Mouse (Mus musculus) forebrain, embryonic 11.5 days (tissue): ENCODE results near the gene Cacnb4. TPM values are rescaled to one million over a fixed set of nuclear protein-coding genes. Genes with fewer than 3 reads are reported as not detected.

Experiments
- ATAC-seq: fragments of 200-750 bp; cut with Nextera tagmentation; replicated peaks from 2 replicates; pipeline ENCODE4 v1.8.0; 2017; ENCODE audit warnings: moderate TSS enrichment; ENCODE audit not compliant: low FRiP score
- DNase-seq: peaks from one replicate; pipeline ENCODE4 v3.0.0-alpha.2; 2017; ENCODE audit warnings: low spot score
- H3K27ac ChIP-seq: fragments of 300-500 bp; sonication (generic); 2 replicates; pipeline ENCODE4 v1.5.1; 2014; ENCODE audit warnings: low read depth, low read length
- H3K27me3 ChIP-seq: fragments of 300-500 bp; sonication (generic); 2 replicates; pipeline ENCODE4 v1.6.1; 2014; ENCODE audit warnings: mild to moderate bottlenecking, low read length, mixed read lengths; ENCODE audit not compliant: control insufficient read depth, insufficient read depth
- H3K36me3 ChIP-seq: fragments of 300-500 bp; sonication (generic); 2 replicates; pipeline ENCODE4 v1.6.1; 2014; ENCODE audit warnings: mild to moderate bottlenecking, low read length, moderate library complexity, mixed read lengths; ENCODE audit not compliant: control insufficient read depth, insufficient read depth
- H3K4me1 ChIP-seq: fragments of 300-500 bp; sonication (generic); replicated peaks from 2 replicates; pipeline ENCODE4 v1.6.1; 2014; ENCODE audit warnings: low read length, mixed read lengths; ENCODE audit not compliant: control insufficient read depth, insufficient read depth
- H3K4me2 ChIP-seq: fragments of 300-500 bp; sonication (generic); 2 replicates; pipeline ENCODE4 v1.6.1; 2014; ENCODE audit warnings: low read depth, mild to moderate bottlenecking, low read length, moderate library complexity, mixed read lengths; ENCODE audit not compliant: severe bottlenecking
- H3K4me3 ChIP-seq: fragments of 300-500 bp; sonication (generic); 2 replicates; pipeline ENCODE4 v1.5.1; 2014; ENCODE audit warnings: low read depth, low read length
- H3K9ac ChIP-seq: fragments of 300-500 bp; sonication (generic); 2 replicates; pipeline ENCODE4 v1.6.1; 2014; ENCODE audit warnings: low read length
- H3K9me3 ChIP-seq: fragments of 300-500 bp; sonication (generic); 2 replicates; pipeline ENCODE4 v1.6.1; 2016; ENCODE audit warnings: low read length, mixed read lengths; ENCODE audit not compliant: control insufficient read depth
- WGBS: fragments of 180-500 bp; shearing (Covaris S2); extraction: QIAGEN DNeasy Blood & Tissue Kit; methylation state at CpG from one replicate; pipeline ENCODE4 v1.1.7; 2014; 5-methylcytosine and 5-hydroxymethylcytosine counted together
- polyA plus RNA-seq: library from polyadenylated mRNA; unstranded; fragments of >200 nt; fragmentation: Nextera tagmentation; extraction: Ambion mirVana; gene quantifications from 2 replicates; pipeline ENCODE4 v1.2.1, GENCODE M21; 2014

Cacnb4 gene
- polyA plus RNA-seq, 1 experiment from 2014 or later = 2.6 TPM

GRCm38 (mm10) chr2:52576546-52576945 is 100.1 kb downstream of the Cacnb4 start:
- Histone ChIP-seq H3K9ac (no peak overlapping the region), H3K27ac (no peak overlapping the region), H3K4me1 (no peaks in the 10 kb centered on the region), H3K9me3 (no peaks in the 10 kb centered on the region), H3K36me3 (no peaks in the 10 kb centered on the region), H3K4me3 (no peak overlapping the region), H3K27me3 (no peaks in the 10 kb centered on the region), H3K4me2 (no peak overlapping the region)
- ATAC-seq = no peak
- 96% methylated on average over 2 of the region's 2 CpGs for WGBS
- DNase-seq = no peak

GRCm38 (mm10) chr2:52575637-52576175 is 100.9 kb downstream of the Cacnb4 start:
- H3K27ac ChIP-seq = no peak overlapping the region
- no peak for ATAC-seq

GRCm38 (mm10) chr2:52574929-52575328 is 101.7 kb downstream of the Cacnb4 start:
- WGBS = 90% methylated on average over 3 of the region's 3 CpGs
- ATAC-seq = no peak

More at GRCm38 (mm10) chr2:52575637-52576175, 100.9 kb downstream of the Cacnb4 start:
- Histone ChIP-seq H3K9ac (no peak overlapping the region), H3K4me3 (no peak overlapping the region), H3K4me1 (no peaks in the 10 kb centered on the region), H3K27me3 (no peaks in the 10 kb centered on the region), H3K9me3 (no peaks in the 10 kb centered on the region), H3K36me3 (no peaks in the 10 kb centered on the region), H3K4me2 (no peak overlapping the region)
- 87% methylated on average over 10 of the region's 10 CpGs for WGBS
- DNase-seq = no peak

DNA sequence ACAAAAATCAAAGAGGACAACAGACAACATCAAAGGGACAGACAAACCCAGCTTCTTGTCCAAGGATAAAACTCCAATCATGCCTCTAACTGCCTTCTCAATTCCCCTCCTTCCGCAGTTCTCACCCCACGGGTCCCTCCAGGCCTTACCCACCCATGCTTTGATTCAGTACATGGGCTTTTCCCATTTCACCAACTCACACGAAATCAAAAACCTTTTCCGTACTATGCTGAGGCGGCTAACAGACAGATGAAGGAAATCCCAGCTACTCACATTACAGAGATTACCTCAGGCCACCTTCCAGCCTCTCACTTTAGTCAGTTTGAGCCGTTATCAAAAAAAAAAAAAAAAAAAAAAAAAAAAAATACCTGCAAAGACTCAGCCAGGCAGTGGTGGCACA is 104.4 kb downstream of the Cacnb4 start:
- DNase-seq (no peak), ATAC-seq (no peak)
- Histone ChIP-seq H3K4me1 (no peaks in the 10 kb centered on the region), H3K9ac (no peak overlapping the region), H3K36me3 (no peaks in the 10 kb centered on the region), H3K4me3 (no peak overlapping the region), H3K4me2 (no peak overlapping the region), H3K27ac (no peak overlapping the region), H3K27me3 (no peaks in the 10 kb centered on the region), H3K9me3 (no peaks in the 10 kb centered on the region)
- WGBS = 91% methylated on average over 6 of the region's 6 CpGs

More at GRCm38 (mm10) chr2:52574929-52575328, 101.7 kb downstream of the Cacnb4 start:
- no peak overlapping the region for H3K4me3 ChIP-seq
- H3K9ac ChIP-seq = no peak overlapping the region
- no peaks in the 10 kb centered on the region for H3K36me3 ChIP-seq
- DNase-seq = no peak
- H3K4me2 ChIP-seq = no peak overlapping the region
- H3K27ac ChIP-seq = no peak overlapping the region
- no peaks in the 10 kb centered on the region for H3K9me3 ChIP-seq
- no peaks in the 10 kb centered on the region for H3K4me1 ChIP-seq
- H3K27me3 ChIP-seq = no peaks in the 10 kb centered on the region

DNA sequence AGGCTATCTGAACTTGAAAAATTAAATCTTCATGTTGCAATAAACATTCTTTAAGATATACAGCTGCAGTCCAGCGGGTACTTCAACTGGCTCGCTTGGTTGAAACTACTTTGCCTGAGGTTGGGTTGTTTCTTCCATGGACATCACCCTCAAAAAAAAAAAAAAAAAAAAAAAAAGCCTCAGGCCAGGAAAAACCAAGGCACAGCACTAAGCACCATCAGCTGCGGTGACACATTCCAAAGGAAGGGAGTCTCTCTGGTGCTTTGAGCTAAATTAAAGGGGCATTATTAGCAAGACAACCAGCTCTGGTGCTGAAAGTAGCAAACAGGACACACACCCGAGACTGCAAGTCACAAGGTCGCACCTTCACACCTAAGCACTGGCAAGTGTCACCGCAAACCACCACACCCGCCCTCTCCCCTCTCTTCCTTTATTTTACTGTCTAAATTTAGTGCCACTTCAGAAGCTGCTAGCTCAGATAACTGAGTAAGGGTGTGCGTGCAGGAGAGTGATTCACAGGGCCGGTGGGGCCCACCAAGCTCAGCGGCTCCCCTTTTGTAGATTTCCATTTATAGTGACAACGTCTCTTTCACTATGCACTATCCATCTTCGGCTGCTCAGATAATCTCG is 105.2 kb downstream of the Cacnb4 start:
- no peaks in the 10 kb centered on the region for H3K36me3 ChIP-seq
- ATAC-seq = no peak
- H3K27ac ChIP-seq = no peak overlapping the region
- DNase-seq = no peak
- H3K4me1 ChIP-seq = no peaks in the 10 kb centered on the region
- H3K4me3 ChIP-seq = no peak overlapping the region
- WGBS = 82% methylated on average over 13 of the region's 13 CpGs
- no peak overlapping the region for H3K4me2 ChIP-seq
- no peaks in the 10 kb centered on the region for H3K9me3 ChIP-seq
- no peak overlapping the region for H3K9ac ChIP-seq
- no peaks in the 10 kb centered on the region for H3K27me3 ChIP-seq

- no peak overlapping the region for H3K4me2 ChIP-seq
- WGBS = 87% methylated on average over 5 of the region's 5 CpGs
These were observed 105.8 kb downstream of the Cacnb4 start for GRCm38 (mm10) chr2:52570781-52571180.

DNA sequence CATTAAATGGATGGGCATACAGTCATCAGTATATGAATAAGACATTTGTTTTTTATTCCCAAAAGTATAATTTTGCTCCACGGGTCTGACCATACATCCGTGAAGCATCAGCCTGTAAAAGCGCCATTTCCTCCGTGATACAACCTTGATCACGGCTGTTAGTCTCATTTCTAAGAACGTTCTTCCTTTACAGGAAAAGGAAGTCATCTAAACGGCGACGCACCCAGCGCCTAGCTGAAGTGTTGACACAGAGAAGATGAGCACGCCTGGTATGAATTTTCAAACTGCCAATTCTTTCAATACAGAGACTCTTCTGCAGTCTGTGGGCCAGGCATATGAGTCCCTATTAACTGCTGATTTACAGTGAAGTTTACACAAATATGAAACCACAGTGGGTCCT is 106.5 kb downstream of the Cacnb4 start:
- WGBS = 91% methylated on average over 11 of the region's 11 CpGs

More at GRCm38 (mm10) chr2:52570781-52571180, 105.8 kb downstream of the Cacnb4 start:
- ATAC-seq (no peak), DNase-seq (no peak)
- Histone ChIP-seq H3K27ac (no peak overlapping the region), H3K4me3 (no peak overlapping the region), H3K9ac (no peak overlapping the region), H3K27me3 (no peaks in the 10 kb centered on the region), H3K9me3 (no peaks in the 10 kb centered on the region), H3K4me1 (no peaks in the 10 kb centered on the region), H3K36me3 (no peaks in the 10 kb centered on the region)

GRCm38 (mm10) chr2:52568131-52568530 is 108.5 kb downstream of the Cacnb4 start:
- WGBS = 83% methylated on average over 3 of the region's 3 CpGs
- DNase-seq (no peak), ATAC-seq (no peak)
- no peak overlapping the region for H3K4me2 ChIP-seq
- no peaks in the 10 kb centered on the region for H3K4me1 ChIP-seq
- no peak overlapping the region for H3K4me3 ChIP-seq
- no peaks in the 10 kb centered on the region for H3K9me3 ChIP-seq
- H3K27me3 ChIP-seq = no peaks in the 10 kb centered on the region
- H3K36me3 ChIP-seq = no peaks in the 10 kb centered on the region
- no peak overlapping the region for H3K9ac ChIP-seq
- H3K27ac ChIP-seq = no peak overlapping the region

More for the DNA sequence above, 106.5 kb downstream of the Cacnb4 start:
- H3K9ac ChIP-seq = no peak overlapping the region
- H3K27me3 ChIP-seq = no peaks in the 10 kb centered on the region
- DNase-seq (no peak), ATAC-seq (no peak)
- no peak overlapping the region for H3K4me3 ChIP-seq
- H3K4me1 ChIP-seq = no peaks in the 10 kb centered on the region
- H3K4me2 ChIP-seq = no peak overlapping the region
- H3K9me3 ChIP-seq = no peaks in the 10 kb centered on the region
- H3K36me3 ChIP-seq = no peaks in the 10 kb centered on the region
- H3K27ac ChIP-seq = no peak overlapping the region

GRCm38 (mm10) chr2:52567421-52567820 is 109.2 kb downstream of the Cacnb4 start:
- Histone ChIP-seq H3K4me3 (no peak overlapping the region), H3K27ac (no peak overlapping the region), H3K4me2 (no peak overlapping the region), H3K36me3 (no peaks in the 10 kb centered on the region), H3K4me1 (no peaks in the 10 kb centered on the region), H3K9me3 (no peaks in the 10 kb centered on the region), H3K27me3 (no peaks in the 10 kb centered on the region), H3K9ac (no peak overlapping the region)
- no peak for DNase-seq
- no peak for ATAC-seq
- 83% methylated on average over 3 of the region's 3 CpGs for WGBS
